Mouse (Mus musculus): ENCODE measurements at regions not wholly inside any gene's neighbourhood (a gene's known extent, or its start where the extent isn't known, plus 50 kb on each side); places are given as distances from the start of the nearest gene placed in this dataset.

DNA sequence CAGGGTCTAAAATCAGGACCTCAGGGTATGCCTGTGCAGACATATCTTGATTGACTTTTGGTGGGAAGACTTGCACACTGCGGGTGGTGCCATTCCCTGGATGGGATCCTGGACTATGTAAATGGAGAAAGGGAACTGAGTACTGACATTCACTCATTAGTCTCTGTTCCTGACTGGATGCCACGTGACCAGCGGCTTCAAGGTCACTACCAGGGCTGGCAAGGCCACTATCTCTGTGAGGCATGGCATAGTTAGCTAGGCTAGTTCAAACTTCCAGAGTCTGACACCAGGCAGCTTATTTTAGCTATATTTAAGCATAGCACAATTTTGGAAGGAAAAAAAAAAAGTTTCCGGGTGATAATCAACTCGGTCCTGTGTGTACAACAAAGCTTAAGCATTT is 108.0 kb upstream of the Gm6657 start:
- Histone ChIP-seq H3K4me1 (ENCODE audit: insufficient read depth, low read length) (no peaks in the 10 kb centered on the region), H3K4me3 (ENCODE audit: low read depth, low read length) (no peak overlapping the region), H3K27ac (ENCODE audit: low read depth, low read length) (no peak overlapping the region), H3K4me2 (ENCODE audit: low read depth, low read length, poor library complexity, severe bottlenecking) (no peak overlapping the region), H3K9me3 (ENCODE audit: low read length) (no peaks in the 10 kb centered on the region), H3K36me3 (ENCODE audit: insufficient read depth, low read length) (no peaks in the 10 kb centered on the region), H3K9ac (replicated peaks; ENCODE audit: low read length, poor library complexity, severe bottlenecking) (no peak overlapping the region), H3K27me3 (ENCODE audit: insufficient read depth, low read length) (no peaks in the 10 kb centered on the region)
- no peak for TF ChIP-seq CTCF (IDR thresholded peaks at IDR 0.05)
- WGBS = 95% methylated on average over 5 of the region's 5 CpGs
- ATAC-seq (ENCODE audit: low FRiP score) (no peak), DNase-seq (ENCODE audit: low spot score) (no peak)

DNA sequence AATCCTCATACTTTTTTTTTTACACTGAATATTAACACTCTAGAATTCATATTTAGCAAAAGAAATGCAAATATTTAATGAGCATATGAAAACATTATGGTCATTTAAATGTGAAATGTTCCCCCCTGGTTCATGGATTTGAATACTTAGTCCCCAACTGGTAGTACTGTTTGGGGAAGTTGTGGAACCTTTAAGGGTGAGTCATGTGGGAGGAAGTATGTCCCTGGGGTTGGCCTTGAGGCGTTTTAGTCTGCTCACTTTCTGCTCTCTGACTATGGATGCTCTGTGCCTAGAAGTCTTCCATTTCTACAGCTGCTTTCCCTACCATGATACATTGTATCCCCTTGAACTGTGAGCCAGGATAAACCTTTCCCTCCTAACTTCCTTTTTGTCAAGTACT is 106.1 kb upstream of the Gm6657 start:
- WGBS = 44% methylated on average over 1 of the region's 1 CpGs
- no peak for TF ChIP-seq CTCF (IDR thresholded peaks at IDR 0.05)

DNA sequence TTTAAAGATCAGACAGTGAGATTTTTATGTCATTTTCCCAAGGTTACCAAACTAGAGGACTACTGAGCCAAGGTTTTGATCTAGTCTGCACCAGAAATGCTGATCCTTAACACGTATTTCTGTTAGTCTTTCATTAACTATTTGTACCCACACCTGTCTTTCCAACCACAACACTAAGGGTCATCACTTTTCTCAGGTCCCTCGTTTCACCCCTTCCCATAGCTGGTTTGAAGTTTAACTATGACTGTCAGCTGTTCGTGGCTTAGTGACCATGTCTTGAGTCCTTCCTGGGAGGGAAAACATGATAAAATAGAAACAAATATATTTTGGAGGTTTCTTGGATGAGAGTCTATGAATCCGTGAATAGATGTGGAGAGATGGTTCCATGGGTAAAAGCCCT is 99.6 kb upstream of the Gm6657 start:
- no peak for TF ChIP-seq CTCF (IDR thresholded peaks at IDR 0.05)
- DNase-seq (ENCODE audit: low spot score) = no peak
- H3K4me1 ChIP-seq (ENCODE audit: insufficient read depth, low read length) = peaks cover 3% of the 10 kb centered on the region; the same call in 1 of the 2 replicates
- ATAC-seq (ENCODE audit: low FRiP score) = no peak
- H3K4me3 ChIP-seq (ENCODE audit: low read depth, low read length) = no peak overlapping the region
- H3K27ac ChIP-seq (ENCODE audit: low read depth, low read length) = no peak overlapping the region
- no peaks in the 10 kb centered on the region for H3K9me3 ChIP-seq (ENCODE audit: low read length)
- H3K27me3 ChIP-seq (ENCODE audit: insufficient read depth, low read length) = no peaks in the 10 kb centered on the region
- no peak overlapping the region for H3K9ac ChIP-seq (replicated peaks; ENCODE audit: low read length, poor library complexity, severe bottlenecking)
- H3K36me3 ChIP-seq (ENCODE audit: insufficient read depth, low read length) = no peaks in the 10 kb centered on the region
- no peak overlapping the region for H3K4me2 ChIP-seq (ENCODE audit: low read depth, low read length, poor library complexity, severe bottlenecking)
- WGBS = 89% methylated on average over 4 of the region's 4 CpGs

More for the DNA sequence above, 106.1 kb upstream of the Gm6657 start:
- Histone ChIP-seq H3K4me2 (ENCODE audit: low read depth, low read length, poor library complexity, severe bottlenecking) (no peak overlapping the region), H3K27ac (ENCODE audit: low read depth, low read length) (no peak overlapping the region), H3K36me3 (ENCODE audit: insufficient read depth, low read length) (no peaks in the 10 kb centered on the region), H3K9ac (replicated peaks; ENCODE audit: low read length, poor library complexity, severe bottlenecking) (no peak overlapping the region), H3K4me3 (ENCODE audit: low read depth, low read length) (no peak overlapping the region), H3K9me3 (ENCODE audit: low read length) (no peaks in the 10 kb centered on the region), H3K4me1 (ENCODE audit: insufficient read depth, low read length) (no peaks in the 10 kb centered on the region), H3K27me3 (ENCODE audit: insufficient read depth, low read length) (no peaks in the 10 kb centered on the region)
- ATAC-seq (ENCODE audit: low FRiP score) = no peak
- no peak for DNase-seq (ENCODE audit: low spot score)

DNA sequence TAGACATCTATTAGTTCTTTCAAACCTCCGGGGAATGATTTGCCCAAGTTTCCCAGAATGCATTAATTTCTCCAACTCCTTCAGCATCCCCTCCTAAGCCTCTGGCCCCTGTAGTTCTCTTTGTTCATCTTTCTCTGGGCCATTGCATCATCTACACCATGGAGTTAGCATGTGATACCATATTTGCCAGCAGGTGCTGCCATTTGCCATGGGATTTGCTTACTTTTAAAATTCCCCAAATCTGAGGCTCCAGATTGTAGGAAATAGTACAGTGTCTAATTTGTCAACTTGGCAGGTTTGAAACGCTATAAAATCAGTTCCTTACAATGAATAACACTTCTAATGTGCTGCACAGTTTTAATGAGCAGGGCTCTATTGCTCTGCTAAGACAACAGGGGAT is 98.7 kb upstream of the Gm6657 start:
- no peak for ATAC-seq (ENCODE audit: low FRiP score)
- peak; percentile 57 for DNase-seq (ENCODE audit: low spot score)
- 68% methylated on average over 2 of the region's 2 CpGs for WGBS

DNA sequence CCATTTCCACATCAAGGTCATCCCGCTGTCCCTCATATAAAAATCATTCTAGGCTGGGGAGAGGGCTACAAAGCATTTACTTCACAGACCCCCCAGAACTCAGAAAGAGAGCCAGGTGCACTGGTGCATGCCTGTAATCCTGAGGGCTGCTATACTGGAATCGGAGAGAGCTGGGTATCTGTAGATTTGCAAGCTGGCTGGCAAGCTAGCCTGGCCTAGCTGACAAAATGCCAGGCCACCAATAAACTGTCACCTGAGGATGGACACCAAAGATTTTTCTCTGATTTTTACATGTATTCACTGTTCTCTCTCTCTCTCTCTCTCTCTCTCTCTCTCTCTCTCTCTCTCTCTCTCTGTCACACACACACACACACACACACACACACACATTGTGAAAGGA is 98.1 kb upstream of the Gm6657 start:
- no peak overlapping the region for H3K4me2 ChIP-seq (ENCODE audit: low read depth, low read length, poor library complexity, severe bottlenecking)
- H3K27me3 ChIP-seq (ENCODE audit: insufficient read depth, low read length) = no peaks in the 10 kb centered on the region
- H3K9me3 ChIP-seq (ENCODE audit: low read length) = no peaks in the 10 kb centered on the region
- TF ChIP-seq CTCF (IDR thresholded peaks at IDR 0.05) = no peak
- H3K4me1 ChIP-seq (ENCODE audit: insufficient read depth, low read length) = peaks cover 3% of the 10 kb centered on the region; the same call in 1 of the 2 replicates
- H3K9ac ChIP-seq (replicated peaks; ENCODE audit: low read length, poor library complexity, severe bottlenecking) = no peak overlapping the region
- no peaks in the 10 kb centered on the region for H3K36me3 ChIP-seq (ENCODE audit: insufficient read depth, low read length)
- H3K27ac ChIP-seq (ENCODE audit: low read depth, low read length) = no peak overlapping the region
- no peak overlapping the region for H3K4me3 ChIP-seq (ENCODE audit: low read depth, low read length)
- ATAC-seq (ENCODE audit: low FRiP score) = no peak
- 80% methylated on average over 2 of the region's 2 CpGs for WGBS
- no peak for DNase-seq (ENCODE audit: low spot score)

More for the DNA sequence above, 98.7 kb upstream of the Gm6657 start:
- peak; percentile 72 for TF ChIP-seq CTCF (IDR thresholded peaks at IDR 0.05)
- H3K36me3 ChIP-seq (ENCODE audit: insufficient read depth, low read length) = no peaks in the 10 kb centered on the region
- H3K9me3 ChIP-seq (ENCODE audit: low read length) = no peaks in the 10 kb centered on the region
- H3K9ac ChIP-seq (replicated peaks; ENCODE audit: low read length, poor library complexity, severe bottlenecking) = no peak overlapping the region
- H3K27ac ChIP-seq (ENCODE audit: low read depth, low read length) = no peak overlapping the region
- H3K4me2 ChIP-seq (ENCODE audit: low read depth, low read length, poor library complexity, severe bottlenecking) = no peak overlapping the region
- no peaks in the 10 kb centered on the region for H3K27me3 ChIP-seq (ENCODE audit: insufficient read depth, low read length)
- peaks cover 3% of the 10 kb centered on the region; the same call in 1 of the 2 replicates for H3K4me1 ChIP-seq (ENCODE audit: insufficient read depth, low read length)
- no peak overlapping the region for H3K4me3 ChIP-seq (ENCODE audit: low read depth, low read length)

DNA sequence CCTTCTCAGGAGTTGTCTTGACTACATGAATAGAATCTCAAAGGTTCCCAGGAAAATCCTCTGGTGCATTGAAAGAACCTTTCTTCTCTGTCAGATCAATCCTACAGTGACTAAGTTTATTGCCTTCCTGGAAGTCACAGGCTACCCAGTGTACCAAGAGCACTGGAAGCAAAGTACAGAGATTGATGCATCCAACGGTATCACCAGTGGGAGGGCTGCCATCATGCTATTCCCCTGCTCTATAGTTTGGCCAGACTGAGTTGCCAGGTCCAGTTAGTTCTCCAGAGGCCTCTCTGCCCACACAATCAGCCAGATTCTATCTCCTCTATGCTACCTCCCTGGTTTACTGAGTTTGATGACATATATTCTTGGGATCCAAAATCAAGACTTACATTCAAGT is 96.9 kb upstream of the Gm6657 start:
- H3K9ac ChIP-seq (replicated peaks; ENCODE audit: low read length, poor library complexity, severe bottlenecking) = no peak overlapping the region
- H3K27me3 ChIP-seq (ENCODE audit: insufficient read depth, low read length) = no peaks in the 10 kb centered on the region
- WGBS = 36% methylated on average over 1 of the region's 1 CpGs
- H3K9me3 ChIP-seq (ENCODE audit: low read length) = no peaks in the 10 kb centered on the region
- H3K4me3 ChIP-seq (ENCODE audit: low read depth, low read length) = no peak overlapping the region
- no peak for TF ChIP-seq CTCF (IDR thresholded peaks at IDR 0.05)
- peak; percentile 19 for DNase-seq (ENCODE audit: low spot score)
- H3K36me3 ChIP-seq (ENCODE audit: insufficient read depth, low read length) = no peaks in the 10 kb centered on the region
- ATAC-seq (ENCODE audit: low FRiP score) = no peak
- H3K4me1 ChIP-seq (ENCODE audit: insufficient read depth, low read length) = peaks cover 3% of the 10 kb centered on the region; the same call in 1 of the 2 replicates
- H3K27ac ChIP-seq (ENCODE audit: low read depth, low read length) = no peak overlapping the region
- no peak overlapping the region for H3K4me2 ChIP-seq (ENCODE audit: low read depth, low read length, poor library complexity, severe bottlenecking)
